Mouse (Mus musculus): ENCODE results near the gene Spem1. TPM values are rescaled to one million over a fixed set of nuclear protein-coding genes. Genes with fewer than 3 reads are reported as not detected.
"Not testable (repeated sequence)": the region's sequence is repeated elsewhere in the genome, so short reads cannot be mapped to it uniquely, and the experiment has no call there.

Gene Spem1
- total RNA-seq (2021), result under 1 TPM in 1 of 2 experiments, not detected in 1; 0.43 TPM

- intact Hi-C loops (cut with DNase I), result no loop called here
- no peak for DNase-seq (ENCODE audit: low spot score in 2 of 2)
Observed at GRCm38 (mm10) chr11:69822080-69822479, at the start of gene Spem1. TSS of gene Spem1 (minus strand) at chr11:69822180.

- DNase-seq (ENCODE audit: low spot score in 2 of 2), result no peak
- intact Hi-C loops (cut with DNase I), result no loop called here
Observed at GRCm38 (mm10) chr11:69870289-69871069, 48.5 kb upstream of the Spem1 start.

GRCm38 (mm10) chr11:69867335-69867734 lies 45.4 kb upstream of the Spem1 start:
- intact Hi-C loops (cut with DNase I), result no loop called here
- DNase-seq (ENCODE audit: low spot score in 2 of 2), result no peak

GRCm38 (mm10) chr11:69865561-69865960 lies 43.6 kb upstream of the Spem1 start:
- intact Hi-C loops (cut with DNase I), result no loop called here
- no peak for DNase-seq (ENCODE audit: low spot score in 2 of 2)

GRCm38 (mm10) chr11:69864138-69864860 lies 42.3 kb upstream of the Spem1 start:
- no peak for DNase-seq (ENCODE audit: low spot score in 2 of 2)
- intact Hi-C loops (cut with DNase I), result no loop called here

- intact Hi-C loops (cut with DNase I); DNase-seq (ENCODE audit: low spot score in 2 of 2): not testable (repeated sequence)
Observed at GRCm38 (mm10) chr11:69863729-69864128, 41.7 kb upstream of the Spem1 start.

GRCm38 (mm10) chr11:69858113-69858998 lies 36.4 kb upstream of the Spem1 start, which contains the start of gene Tnk1:
TSS of gene Tnk1 (minus strand) at chr11:69858730.
- DNase-seq (ENCODE audit: low spot score in 2 of 2), result no peak
- intact Hi-C loops (cut with DNase I), result no loop called here

GRCm38 (mm10) chr11:69855347-69855746 lies 33.4 kb upstream of the Spem1 start:
- no peak for DNase-seq (ENCODE audit: low spot score in 2 of 2)
- intact Hi-C loops (cut with DNase I), result no loop called here

GRCm38 (mm10) chr11:69854680-69855079 lies 32.7 kb upstream of the Spem1 start:
- no peak for DNase-seq (ENCODE audit: low spot score in 2 of 2)
- intact Hi-C loops (cut with DNase I), result no loop called here

- no peak for DNase-seq (ENCODE audit: low spot score in 2 of 2)
- intact Hi-C loops (cut with DNase I), result no loop called here
Observed at GRCm38 (mm10) chr11:69853994-69854393, 32.0 kb upstream of the Spem1 start.

GRCm38 (mm10) chr11:69850754-69851153 lies 28.8 kb upstream of the Spem1 start:
- DNase-seq (ENCODE audit: low spot score in 2 of 2), result no peak
- intact Hi-C loops (cut with DNase I), result no loop called here

GRCm38 (mm10) chr11:69849884-69850283 lies 27.9 kb upstream of the Spem1 start:
- intact Hi-C loops (cut with DNase I), result no loop called here

GRCm38 (mm10) chr11:69849128-69849527 lies 27.1 kb upstream of the Spem1 start:
- no peak for DNase-seq (ENCODE audit: low spot score in 2 of 2)

More at GRCm38 (mm10) chr11:69849884-69850283, 27.9 kb upstream of the Spem1 start:
- no peak for DNase-seq (ENCODE audit: low spot score in 2 of 2)

GRCm38 (mm10) chr11:69848021-69848420 lies 26.0 kb upstream of the Spem1 start:
- intact Hi-C loops (cut with DNase I), result no loop called here
- DNase-seq (ENCODE audit: low spot score in 2 of 2), result no peak

More at GRCm38 (mm10) chr11:69849128-69849527, 27.1 kb upstream of the Spem1 start:
- intact Hi-C loops (cut with DNase I), result no loop called here

- intact Hi-C loops (cut with DNase I), result loop anchor here (1.0 kb wide), 1 partner anchor 9 kb away; the partner anchor contains the start of gene Tmem256
- DNase-seq (ENCODE audit: low spot score in 2 of 2), result no peak
Observed at GRCm38 (mm10) chr11:69846738-69847688, 25.0 kb upstream of the Spem1 start.

GRCm38 (mm10) chr11:69846198-69846680 lies 24.3 kb upstream of the Spem1 start, which contains the start of gene Plscr3:
TSS of gene Plscr3 (plus strand) at chr11:69846376.
- intact Hi-C loops (cut with DNase I), result loop anchor here (1.0 kb wide), 1 partner anchor 8 kb away; the partner anchor contains the start of gene Tmem256
- DNase-seq (ENCODE audit: low spot score in 2 of 2), result peak; percentile 87 to 88

GRCm38 (mm10) chr11:69838714-69839104 lies 16.7 kb upstream of the Spem1 start:
- intact Hi-C loops (cut with DNase I), result loop anchor here (1.0 kb wide), 1 partner anchor 8 kb away; the partner anchor contains the start of gene Plscr3
- DNase-seq (ENCODE audit: low spot score in 2 of 2), result no peak

Measured in left cerebral cortex, postnatal 25 days (tissue).